Mouse (Mus musculus): ENCODE data around the gene Scn5a. TPM values are rescaled to one million over a fixed set of nuclear protein-coding genes. Genes with fewer than 3 reads are reported as not detected.

Scn5a gene
- polyA plus RNA-seq, 1 experiment from 2014 or later: 0.22 TPM

- peaks cover 99% of the 10 kb centered on the region for H3K27me3 ChIP-seq (ENCODE audit: control insufficient read depth, insufficient read depth, low read length)
- no peak overlapping the region for H3K4me3 ChIP-seq (ENCODE audit: low read depth, low read length)
- under 1% methylated on average over 15 of the region's 15 CpGs for WGBS
- H3K36me3 ChIP-seq (ENCODE audit: control insufficient read depth, insufficient read depth, low read length): no peaks in the 10 kb centered on the region
- no peak overlapping the region for H3K9ac ChIP-seq (ENCODE audit: low read depth, low read length)
- peaks cover 7% of the 10 kb centered on the region for H3K4me1 ChIP-seq (replicated peaks; ENCODE audit: control insufficient read depth, insufficient read depth, low read length)
- no peak overlapping the region for H3K27ac ChIP-seq (ENCODE audit: low read depth, low read length)
- DNase-seq (ENCODE audit: low spot score) (peak; percentile 61), ATAC-seq (ENCODE audit: low FRiP score) (peak; percentile 70)
- H3K4me2 ChIP-seq (replicated peaks; ENCODE audit: low read depth, low read length): peak overlapping the region; percentile 21; the same call in 1 of the 2 replicates
- H3K9me3 ChIP-seq (ENCODE audit: control insufficient read depth, low read length): no peaks in the 10 kb centered on the region
These were observed 7.4 kb downstream of the Scn5a start for GRCm38 (mm10) chr9:119571411-119571888.

DNA sequence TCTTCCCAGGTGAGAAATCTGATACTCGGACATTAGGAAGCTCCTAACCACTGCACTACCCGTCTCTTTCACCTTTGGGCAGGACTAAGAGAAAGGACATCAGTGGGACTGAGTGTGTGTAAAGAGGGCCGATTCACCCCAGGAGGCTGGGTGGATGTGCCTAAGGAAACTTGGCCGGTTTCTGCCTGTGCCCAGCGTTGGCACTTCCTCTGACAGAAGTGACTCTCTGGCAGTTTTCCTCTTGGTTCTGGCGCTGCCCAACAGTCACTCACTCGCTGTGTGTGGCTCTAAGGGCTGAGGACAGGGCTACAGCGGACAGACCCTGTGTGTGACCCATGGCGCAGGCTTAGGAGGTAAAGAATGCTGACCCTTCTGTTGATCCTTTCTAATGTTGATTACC lies 8.2 kb downstream of the Scn5a start:
- no peak overlapping the region for H3K4me2 ChIP-seq (replicated peaks; ENCODE audit: low read depth, low read length)
- no peak overlapping the region for H3K9ac ChIP-seq (ENCODE audit: low read depth, low read length)
- H3K9me3 ChIP-seq (ENCODE audit: control insufficient read depth, low read length): no peaks in the 10 kb centered on the region
- whole genome bisulfite sequencing: 13% methylated on average over 9 of the region's 9 CpGs
- H3K27me3 ChIP-seq (ENCODE audit: control insufficient read depth, insufficient read depth, low read length): peaks cover 99% of the 10 kb centered on the region
- no peak for DNase-seq (ENCODE audit: low spot score)
- no peak overlapping the region for H3K4me3 ChIP-seq (ENCODE audit: low read depth, low read length)
- no peak overlapping the region for H3K27ac ChIP-seq (ENCODE audit: low read depth, low read length)
- H3K36me3 ChIP-seq (ENCODE audit: control insufficient read depth, insufficient read depth, low read length): no peaks in the 10 kb centered on the region
- no peak for ATAC-seq (ENCODE audit: low FRiP score)
- H3K4me1 ChIP-seq (replicated peaks; ENCODE audit: control insufficient read depth, insufficient read depth, low read length): peaks cover 7% of the 10 kb centered on the region

GRCm38 (mm10) chr9:119568732-119569131 lies 10.1 kb downstream of the Scn5a start:
- no peaks in the 10 kb centered on the region for H3K36me3 ChIP-seq (ENCODE audit: control insufficient read depth, insufficient read depth, low read length)
- no peak overlapping the region for H3K9ac ChIP-seq (ENCODE audit: low read depth, low read length)
- ATAC-seq (ENCODE audit: low FRiP score) (no peak), DNase-seq (ENCODE audit: low spot score) (no peak)
- H3K4me3 ChIP-seq (ENCODE audit: low read depth, low read length): no peak overlapping the region
- peaks cover 7% of the 10 kb centered on the region for H3K4me1 ChIP-seq (replicated peaks; ENCODE audit: control insufficient read depth, insufficient read depth, low read length)
- WGBS: 87% methylated on average over 8 of the region's 8 CpGs
- no peak overlapping the region for H3K27ac ChIP-seq (ENCODE audit: low read depth, low read length)
- peaks cover 94% of the 10 kb centered on the region for H3K27me3 ChIP-seq (ENCODE audit: control insufficient read depth, insufficient read depth, low read length)
- no peak overlapping the region for H3K4me2 ChIP-seq (replicated peaks; ENCODE audit: low read depth, low read length)
- no peaks in the 10 kb centered on the region for H3K9me3 ChIP-seq (ENCODE audit: control insufficient read depth, low read length)

- ATAC-seq (ENCODE audit: low FRiP score) (no peak), DNase-seq (ENCODE audit: low spot score) (no peak)
- Histone ChIP-seq H3K36me3 (ENCODE audit: control insufficient read depth, insufficient read depth, low read length) (no peaks in the 10 kb centered on the region), H3K27me3 (ENCODE audit: control insufficient read depth, insufficient read depth, low read length) (peaks cover 85% of the 10 kb centered on the region), H3K4me3 (ENCODE audit: low read depth, low read length) (no peak overlapping the region), H3K4me1 (replicated peaks; ENCODE audit: control insufficient read depth, insufficient read depth, low read length) (peaks cover 7% of the 10 kb centered on the region), H3K4me2 (replicated peaks; ENCODE audit: low read depth, low read length) (no peak overlapping the region), H3K9me3 (ENCODE audit: control insufficient read depth, low read length) (no peaks in the 10 kb centered on the region), H3K27ac (ENCODE audit: low read depth, low read length) (no peak overlapping the region), H3K9ac (ENCODE audit: low read depth, low read length) (no peak overlapping the region)
- 85% methylated on average over 5 of the region's 5 CpGs for WGBS
These were observed 11.0 kb downstream of the Scn5a start for GRCm38 (mm10) chr9:119567800-119568199.

GRCm38 (mm10) chr9:119566214-119566613 lies 12.6 kb downstream of the Scn5a start:
- Histone ChIP-seq H3K27me3 (ENCODE audit: control insufficient read depth, insufficient read depth, low read length) (peaks cover 71% of the 10 kb centered on the region), H3K9me3 (ENCODE audit: control insufficient read depth, low read length) (no peaks in the 10 kb centered on the region), H3K4me2 (replicated peaks; ENCODE audit: low read depth, low read length) (no peak overlapping the region), H3K4me3 (ENCODE audit: low read depth, low read length) (no peak overlapping the region), H3K4me1 (replicated peaks; ENCODE audit: control insufficient read depth, insufficient read depth, low read length) (peaks cover 2% of the 10 kb centered on the region; the same call in 1 of the 2 replicates), H3K27ac (ENCODE audit: low read depth, low read length) (no peak overlapping the region), H3K9ac (ENCODE audit: low read depth, low read length) (no peak overlapping the region), H3K36me3 (ENCODE audit: control insufficient read depth, insufficient read depth, low read length) (no peaks in the 10 kb centered on the region)
- 7% methylated on average over 10 of the region's 10 CpGs for WGBS
- no peak for DNase-seq (ENCODE audit: low spot score)
- ATAC-seq (ENCODE audit: low FRiP score): no peak

DNA sequence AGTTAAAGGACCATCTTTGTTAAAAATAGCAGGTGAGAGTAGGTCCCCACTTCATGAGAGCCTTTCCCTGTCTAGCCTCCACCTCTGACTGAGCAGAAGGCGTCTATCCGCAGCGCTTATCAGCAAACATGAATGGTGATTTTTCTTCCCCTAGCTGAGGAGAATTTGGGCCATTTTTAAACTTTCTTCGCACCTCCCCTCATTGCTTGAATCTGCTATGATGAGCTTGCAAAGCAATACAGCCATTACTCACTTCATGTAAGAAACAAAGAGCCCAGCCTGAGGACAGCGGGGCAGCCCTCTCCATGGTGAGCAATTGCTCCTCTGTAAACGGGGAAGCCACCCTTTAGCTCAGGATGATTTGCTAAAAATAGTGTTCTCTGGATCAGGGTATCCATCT lies 14.0 kb downstream of the Scn5a start:
- H3K4me2 ChIP-seq (replicated peaks; ENCODE audit: low read depth, low read length): no peak overlapping the region
- no peak overlapping the region for H3K4me3 ChIP-seq (ENCODE audit: low read depth, low read length)
- 79% methylated on average over 6 of the region's 6 CpGs for WGBS
- no peak overlapping the region for H3K9ac ChIP-seq (ENCODE audit: low read depth, low read length)
- H3K36me3 ChIP-seq (ENCODE audit: control insufficient read depth, insufficient read depth, low read length): no peaks in the 10 kb centered on the region
- ATAC-seq (ENCODE audit: low FRiP score): no peak
- H3K4me1 ChIP-seq (replicated peaks; ENCODE audit: control insufficient read depth, insufficient read depth, low read length): no peaks in the 10 kb centered on the region
- DNase-seq (ENCODE audit: low spot score): no peak
- H3K9me3 ChIP-seq (ENCODE audit: control insufficient read depth, low read length): no peaks in the 10 kb centered on the region
- peaks cover 57% of the 10 kb centered on the region for H3K27me3 ChIP-seq (ENCODE audit: control insufficient read depth, insufficient read depth, low read length)
- no peak overlapping the region for H3K27ac ChIP-seq (ENCODE audit: low read depth, low read length)

DNA sequence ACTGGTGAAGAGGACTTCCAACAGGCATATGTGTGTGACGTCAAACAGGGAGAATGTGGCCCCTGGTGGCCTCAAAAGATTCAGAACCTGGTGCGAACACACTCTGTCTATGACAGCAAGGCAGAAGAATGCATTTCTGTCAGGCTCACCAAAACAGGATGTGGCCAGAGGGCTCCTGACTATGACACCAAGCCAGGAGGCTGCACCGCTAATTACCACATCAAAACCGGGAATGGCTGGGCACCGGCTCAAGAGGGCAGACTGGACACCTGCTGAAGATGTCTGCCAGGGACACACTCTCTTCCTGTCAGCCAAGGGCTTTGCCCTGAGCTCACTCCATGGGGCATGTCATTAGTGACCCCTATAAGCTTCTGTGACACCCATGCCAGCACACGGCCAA lies 15.2 kb downstream of the Scn5a start:
- 70% methylated on average over 6 of the region's 6 CpGs for WGBS
- H3K9me3 ChIP-seq (ENCODE audit: control insufficient read depth, low read length): no peaks in the 10 kb centered on the region

DNA sequence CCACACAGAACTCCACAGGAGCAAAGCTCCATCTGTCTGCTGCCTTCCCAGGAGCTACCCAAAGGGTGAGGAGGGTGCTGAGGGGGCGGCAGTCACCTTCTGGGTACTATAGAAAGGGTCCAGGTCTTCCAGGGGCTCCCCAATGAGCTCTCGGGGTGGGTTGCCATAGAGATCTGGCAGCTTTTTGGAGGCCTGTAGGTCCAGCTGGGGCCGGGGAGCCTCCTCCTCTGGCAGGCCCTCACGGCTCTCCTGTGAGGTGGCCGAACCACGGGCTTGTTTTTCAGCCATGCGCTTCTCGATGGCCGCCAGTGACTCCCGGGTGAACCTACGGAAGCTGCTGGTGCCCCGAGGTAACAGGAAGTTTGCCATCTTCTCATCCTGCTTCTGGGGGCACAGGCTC lies 16.6 kb downstream of the Scn5a start:
- ATAC-seq (ENCODE audit: low FRiP score) (no peak), DNase-seq (ENCODE audit: low spot score) (no peak)
- no peak overlapping the region for H3K4me3 ChIP-seq (ENCODE audit: low read depth, low read length)
- H3K36me3 ChIP-seq (ENCODE audit: control insufficient read depth, insufficient read depth, low read length): no peaks in the 10 kb centered on the region
- H3K4me1 ChIP-seq (replicated peaks; ENCODE audit: control insufficient read depth, insufficient read depth, low read length): no peaks in the 10 kb centered on the region
- H3K9me3 ChIP-seq (ENCODE audit: control insufficient read depth, low read length): no peaks in the 10 kb centered on the region
- no peak overlapping the region for H3K4me2 ChIP-seq (replicated peaks; ENCODE audit: low read depth, low read length)
- no peak overlapping the region for H3K27ac ChIP-seq (ENCODE audit: low read depth, low read length)
- H3K27me3 ChIP-seq (ENCODE audit: control insufficient read depth, insufficient read depth, low read length): peaks cover 32% of the 10 kb centered on the region
- 67% methylated on average over 12 of the region's 12 CpGs for WGBS
- H3K9ac ChIP-seq (ENCODE audit: low read depth, low read length): no peak overlapping the region

More for the DNA sequence above, 15.2 kb downstream of the Scn5a start:
- ATAC-seq (ENCODE audit: low FRiP score): no peak
- Histone ChIP-seq H3K4me2 (replicated peaks; ENCODE audit: low read depth, low read length) (no peak overlapping the region), H3K9ac (ENCODE audit: low read depth, low read length) (no peak overlapping the region), H3K27ac (ENCODE audit: low read depth, low read length) (no peak overlapping the region), H3K4me1 (replicated peaks; ENCODE audit: control insufficient read depth, insufficient read depth, low read length) (no peaks in the 10 kb centered on the region), H3K27me3 (ENCODE audit: control insufficient read depth, insufficient read depth, low read length) (peaks cover 46% of the 10 kb centered on the region), H3K4me3 (ENCODE audit: low read depth, low read length) (no peak overlapping the region), H3K36me3 (ENCODE audit: control insufficient read depth, insufficient read depth, low read length) (no peaks in the 10 kb centered on the region)
- DNase-seq (ENCODE audit: low spot score): no peak

- Histone ChIP-seq H3K36me3 (ENCODE audit: control insufficient read depth, insufficient read depth, low read length) (no peaks in the 10 kb centered on the region), H3K27ac (ENCODE audit: low read depth, low read length) (no peak overlapping the region), H3K27me3 (ENCODE audit: control insufficient read depth, insufficient read depth, low read length) (peaks cover 27% of the 10 kb centered on the region), H3K4me3 (ENCODE audit: low read depth, low read length) (no peak overlapping the region), H3K4me2 (replicated peaks; ENCODE audit: low read depth, low read length) (no peak overlapping the region), H3K9me3 (ENCODE audit: control insufficient read depth, low read length) (no peaks in the 10 kb centered on the region), H3K4me1 (replicated peaks; ENCODE audit: control insufficient read depth, insufficient read depth, low read length) (no peaks in the 10 kb centered on the region), H3K9ac (ENCODE audit: low read depth, low read length) (no peak overlapping the region)
- no peak for ATAC-seq (ENCODE audit: low FRiP score)
- 57% methylated on average over 8 of the region's 8 CpGs for WGBS
- DNase-seq (ENCODE audit: low spot score): no peak
These were observed 17.1 kb downstream of the Scn5a start for GRCm38 (mm10) chr9:119561746-119562145.
